11 mouse cellular contexts compared by ENCODE assay signal in genomic region chr13:63524608-63525570, GRCm38 (mm10). TPM values are rescaled to one million over a fixed set of nuclear protein-coding genes. Genes with fewer than 3 reads are reported as not detected.
DNase-seq lines count a peak whose midpoint lies in the region; ATAC-seq and TF ChIP-seq lines count a peak whose summit lies in the region.
"Had no signal": no experiment of that assay in that cellular context is flagged by ENCODE, and none has a peak within 500 bp of the region (broad histone marks: within the 10 kb centered on the region; RNA-seq: fewer than 3 reads in every experiment).

No protein-coding gene starts in this region.

- H3K4me1 ChIP-seq in hindbrain, embryonic 10.5 days (replicated peaks) = peaks cover 52% of the 10 kb centered on the region
- H3K4me1 ChIP-seq in hindbrain, embryonic 11.5 days (replicated peaks; ENCODE audit: control insufficient read depth, insufficient read depth, low read length) = peaks cover 16% of the 10 kb centered on the region
- H3K4me1 ChIP-seq in ES-Bruce4 (ENCODE audit: control insufficient read depth, insufficient read depth, low read length) = peaks cover 13% of the 10 kb centered on the region
- H3K4me1 ChIP-seq in embryonic facial prominence, embryonic 15.5 days = peaks cover 75% of the 10 kb centered on the region
- peaks cover 23% of the 10 kb centered on the region for H3K4me1 ChIP-seq in liver, embryonic 12.5 days

- H3K9ac ChIP-seq in hindbrain, embryonic 11.5 days (ENCODE audit: low read depth, low read length) = no peak overlapping the region
- H3K9ac ChIP-seq in ES-Bruce4 (ENCODE audit: low read depth, poor library complexity, severe bottlenecking) = no peak overlapping the region
- no peak overlapping the region for H3K9ac ChIP-seq in embryonic facial prominence, embryonic 15.5 days
- H3K9ac ChIP-seq in liver, embryonic 12.5 days = no peak overlapping the region

- H3K4me3 ChIP-seq in hindbrain, embryonic 10.5 days = no peak overlapping the region
- H3K4me3 ChIP-seq in hindbrain, embryonic 11.5 days (ENCODE audit: low read depth, low read length) = no peak overlapping the region
- no peak overlapping the region for H3K4me3 ChIP-seq in ES-Bruce4 (ENCODE audit: low read depth, low read length)
- no peak overlapping the region for H3K4me3 ChIP-seq in embryonic facial prominence, embryonic 15.5 days (replicated peaks)
- no peak overlapping the region for H3K4me3 ChIP-seq in liver, embryonic 12.5 days
- H3K4me3 ChIP-seq: erythroblast, embryonic 14.5 days had no signal

- no peak overlapping the region for H3K4me2 ChIP-seq in hindbrain, embryonic 11.5 days (replicated peaks; ENCODE audit: low read depth, low read length)
- H3K4me2 ChIP-seq in embryonic facial prominence, embryonic 15.5 days (replicated peaks) = no peak overlapping the region
- H3K4me2 ChIP-seq in liver, embryonic 12.5 days = no peak overlapping the region

- H3K36me3 ChIP-seq in hindbrain, embryonic 10.5 days = peaks cover 99% of the 10 kb centered on the region
- H3K36me3 ChIP-seq in hindbrain, embryonic 11.5 days (ENCODE audit: control insufficient read depth, insufficient read depth, low read length) = peaks cover 8% of the 10 kb centered on the region; the same call in 1 of the 2 replicates
- peaks cover 57% of the 10 kb centered on the region for H3K36me3 ChIP-seq in ES-Bruce4 (ENCODE audit: control insufficient read depth, insufficient read depth, low read length, poor library complexity, severe bottlenecking)
- H3K36me3 ChIP-seq in embryonic facial prominence, embryonic 15.5 days = peaks cover 53% of the 10 kb centered on the region
- peaks cover 96% of the 10 kb centered on the region for H3K36me3 ChIP-seq in liver, embryonic 12.5 days

- DNase-seq in hindbrain, embryonic 10.5 days (ENCODE audit: low spot score) = no peak
- DNase-seq in hindbrain, embryonic 11.5 days (ENCODE audit: low spot score) = no peak
- peak; percentile 53 for DNase-seq in layer of hippocampus, adult 9-11 months
- DNase-seq in heart, postnatal 4 days = no peak
- DNase-seq in embryo, embryonic 10 days (ENCODE audit: low spot score) = no peak
- DNase-seq: B cell, adult 2 months had no signal

- no peak for ATAC-seq in hindbrain, embryonic 11.5 days (ENCODE audit: low FRiP score)
- no peak for ATAC-seq in embryonic facial prominence, embryonic 15.5 days (ENCODE audit: insufficient number of reproducible peaks, low FRiP score, low TSS enrichment, low read depth)
- no peak for ATAC-seq in liver, embryonic 12.5 days
- ATAC-seq: activated CD4-positive, CD25-positive, alpha-beta regulatory T cell, adult 4 months had no signal

- H3K27ac ChIP-seq in hindbrain, embryonic 10.5 days = peak overlapping the region; percentile 35; the same call in 1 of the 2 replicates
- H3K27ac ChIP-seq in hindbrain, embryonic 11.5 days (ENCODE audit: low read depth, low read length) = no peak overlapping the region
- no peak overlapping the region for H3K27ac ChIP-seq in ES-Bruce4 (ENCODE audit: insufficient read depth, low read length)
- peak overlapping the region; percentile 75 for H3K27ac ChIP-seq in embryonic facial prominence, embryonic 15.5 days (replicated peaks)
- no peak overlapping the region for H3K27ac ChIP-seq in liver, embryonic 12.5 days

- peak; percentile 41; the same call in 1 of the 2 replicates for TF ChIP-seq EP300 in ES-Bruce4 (IDR thresholded peaks at IDR 0.05; ENCODE audit: insufficient read depth, low read depth, low read length)

- 69% methylated on average over 25 of the region's 25 CpGs for WGBS in hindbrain, embryonic 10.5 days
- 61% methylated on average over 25 of the region's 25 CpGs for WGBS in hindbrain, embryonic 11.5 days
- WGBS in embryonic facial prominence, embryonic 15.5 days = 39% methylated on average over 25 of the region's 25 CpGs
- 82% methylated on average over 25 of the region's 25 CpGs for WGBS in liver, embryonic 12.5 days (ENCODE audit: insufficient replicate concordance)

- no peak for TF ChIP-seq POLR2A in ES-Bruce4 (IDR thresholded peaks at IDR 0.05; ENCODE audit: insufficient read depth, low read length)

- H3K27me3 ChIP-seq in hindbrain, embryonic 10.5 days (ENCODE audit: insufficient read depth, poor library complexity, severe bottlenecking) = no peaks in the 10 kb centered on the region
- no peaks in the 10 kb centered on the region for H3K27me3 ChIP-seq in hindbrain, embryonic 11.5 days (ENCODE audit: control insufficient read depth, insufficient read depth, low read length)
- H3K27me3 ChIP-seq in ES-Bruce4 (ENCODE audit: control insufficient read depth, insufficient read depth, low read length, poor library complexity, severe bottlenecking) = no peaks in the 10 kb centered on the region
- H3K27me3 ChIP-seq in embryonic facial prominence, embryonic 15.5 days = no peaks in the 10 kb centered on the region
- H3K27me3 ChIP-seq in liver, embryonic 12.5 days (replicated peaks) = no peaks in the 10 kb centered on the region

- TF ChIP-seq CTCF in ES-Bruce4 (IDR thresholded peaks at IDR 0.05; ENCODE audit: low read depth, low read length) = no peak

- no peaks in the 10 kb centered on the region for H3K9me3 ChIP-seq in hindbrain, embryonic 10.5 days
- no peaks in the 10 kb centered on the region for H3K9me3 ChIP-seq in hindbrain, embryonic 11.5 days (ENCODE audit: control insufficient read depth, low read length)
- H3K9me3 ChIP-seq in ES-Bruce4 (replicated peaks; ENCODE audit: control insufficient read depth, insufficient read depth, low read length, poor library complexity, severe bottlenecking) = no peaks in the 10 kb centered on the region
- no peaks in the 10 kb centered on the region for H3K9me3 ChIP-seq in embryonic facial prominence, embryonic 15.5 days (replicated peaks)
- H3K9me3 ChIP-seq in liver, embryonic 12.5 days (replicated peaks) = no peaks in the 10 kb centered on the region

RNA-seq across cellular contexts. Expression of gene Fancc, which starts 27.8 kb away (rescaled TPM):
- 23.4 and 25.2 TPM in 2 replicates for polyA plus RNA-seq in hindbrain, embryonic 10.5 days (2016; fragmentation: Nextera tagmentation; extraction: Ambion mirVana)
- 19.7 and 26.1 TPM in 2 replicates for polyA plus RNA-seq in hindbrain, embryonic 11.5 days (2014; fragmentation: Nextera tagmentation; extraction: Ambion mirVana)
- polyA plus RNA-seq in ES-Bruce4 (2011; ENCODE audit: insufficient read depth, insufficient read length, low read depth, missing spikeins) = 13.3 and 16.2 TPM in 2 replicates
- polyA plus RNA-seq in embryonic facial prominence, embryonic 15.5 days (2015; fragmentation: Nextera tagmentation; extraction: Ambion mirVana) = 22.8 and 22.9 TPM in 2 replicates
- polyA plus RNA-seq in liver, embryonic 12.5 days (2016; fragmentation: Nextera tagmentation; extraction: Ambion mirVana) = 13.5 TPM in 2 replicates
- 10 to 100 TPM in 1 of 2 experiments, 1 to 10 TPM in 1; 9.7 to 11.1 TPM for total RNA-seq in heart, postnatal 4 days (2021)

RNA-seq across cellular contexts. Expression of gene Ptch1, which starts 48.5 kb away (rescaled TPM):
- polyA plus RNA-seq in hindbrain, embryonic 10.5 days (2016; fragmentation: Nextera tagmentation; extraction: Ambion mirVana) = 21.8 and 22.1 TPM in 2 replicates
- polyA plus RNA-seq in hindbrain, embryonic 11.5 days (2014; fragmentation: Nextera tagmentation; extraction: Ambion mirVana) = 19.5 and 28.4 TPM in 2 replicates
- 45.5 and 48.8 TPM in 2 replicates for polyA plus RNA-seq in ES-Bruce4 (2011; ENCODE audit: insufficient read depth, insufficient read length, low read depth, missing spikeins)
- polyA plus RNA-seq in embryonic facial prominence, embryonic 15.5 days (2015; fragmentation: Nextera tagmentation; extraction: Ambion mirVana) = 21.9 and 25.9 TPM in 2 replicates
- polyA plus RNA-seq in liver, embryonic 12.5 days (2016; fragmentation: Nextera tagmentation; extraction: Ambion mirVana) = 7.0 TPM in 2 replicates
- 10 to 100 TPM; 23.7 to 25.5 TPM for total RNA-seq in heart, postnatal 4 days (2021)

Comparison
In these comparisons a context has a peak if more than half of its experiments do, and no peak if none do; other contexts are left out.
1. H3K27ac ChIP-seq: peak in hindbrain, embryonic 10.5 days (single experiment) and embryonic facial prominence, embryonic 15.5 days (single experiment); none in hindbrain, embryonic 11.5 days (single experiment), ES-Bruce4 (single experiment) and liver, embryonic 12.5 days (single experiment).